Mouse (Mus musculus) testis, postnatal 14 days (tissue): ENCODE measurements around the gene Asphd1.

Experiments
- DNase-seq: peaks from one replicate; pipeline ENCODE4 v3.0.0; 2021; ENCODE audit warnings: low spot score

Gene Asphd1

DNA sequence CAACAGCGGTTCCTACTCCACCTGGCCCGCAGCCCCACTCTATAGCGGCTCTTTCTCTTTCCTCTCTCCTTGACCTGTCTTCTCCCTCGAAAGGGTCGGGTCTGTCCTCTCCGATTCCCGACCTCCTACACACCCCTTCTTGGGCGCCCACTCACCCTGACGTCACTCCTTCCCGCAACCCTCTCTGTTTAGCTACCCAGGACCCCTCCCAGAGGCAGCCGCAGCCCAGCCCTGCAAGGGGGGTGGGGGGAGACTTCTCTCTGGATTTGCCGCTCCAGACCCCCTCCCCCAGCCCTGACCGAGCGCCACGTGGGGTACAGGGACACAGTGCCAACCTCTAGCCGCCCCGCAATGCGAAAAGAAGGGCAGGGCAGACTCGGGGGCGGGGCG, at the start of gene Asphd1:
Gene Asphd1 (minus strand): TSS at position 180 of the 390 bp plus-strand sequence.
- no peak for DNase-seq

DNA sequence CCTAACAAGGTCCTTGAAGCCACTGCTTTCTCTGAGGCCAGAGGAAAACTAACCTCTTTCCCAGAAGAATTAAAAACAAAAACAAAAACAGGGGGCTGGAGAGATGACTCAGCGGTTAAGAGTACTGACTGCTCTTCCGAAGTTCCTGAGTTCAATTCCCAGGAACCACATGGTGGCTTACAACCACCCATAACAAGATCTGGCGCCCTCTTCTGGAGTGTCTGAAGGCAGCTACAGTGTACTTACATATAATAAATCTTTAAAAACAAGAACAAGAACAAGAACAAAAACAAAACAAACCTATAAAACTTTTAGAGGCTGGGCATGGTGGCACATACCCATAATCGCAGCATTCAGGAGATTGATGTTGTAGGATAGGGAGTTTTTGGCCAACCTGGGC, 47.1 kb upstream of the Asphd1 start:
- DNase-seq: no peak

- no peak for DNase-seq
Measured at GRCm38 (mm10) chr7:126988816-126989215, 39.4 kb upstream of the Asphd1 start.

DNA sequence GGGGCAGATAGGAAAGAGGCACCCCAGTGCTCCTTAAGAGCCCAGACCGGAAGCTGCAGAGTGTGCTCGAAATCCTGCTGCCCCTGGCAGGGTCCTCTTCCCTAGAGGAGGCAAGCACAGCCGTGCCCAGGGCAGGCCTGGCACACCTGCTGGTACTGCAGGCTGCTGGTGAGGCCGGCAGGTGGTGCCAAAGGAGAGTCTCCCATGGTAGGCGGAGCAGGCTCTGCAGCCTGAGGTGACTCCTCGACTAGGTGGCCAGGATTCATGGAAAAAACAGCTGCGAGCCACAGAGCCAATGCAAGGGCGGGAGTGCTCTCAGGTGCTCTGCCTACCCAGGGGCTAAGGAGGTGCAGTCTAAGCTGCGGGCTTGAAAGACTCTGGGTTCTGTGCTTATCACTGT, 36.9 kb upstream of the Asphd1 start:
- no peak for DNase-seq

GRCm38 (mm10) chr7:126984667-126985444, 35.5 kb upstream of the Asphd1 start:
- no peak for DNase-seq

- no peak for DNase-seq
Measured at GRCm38 (mm10) chr7:126983113-126983512, 33.7 kb upstream of the Asphd1 start.

DNA sequence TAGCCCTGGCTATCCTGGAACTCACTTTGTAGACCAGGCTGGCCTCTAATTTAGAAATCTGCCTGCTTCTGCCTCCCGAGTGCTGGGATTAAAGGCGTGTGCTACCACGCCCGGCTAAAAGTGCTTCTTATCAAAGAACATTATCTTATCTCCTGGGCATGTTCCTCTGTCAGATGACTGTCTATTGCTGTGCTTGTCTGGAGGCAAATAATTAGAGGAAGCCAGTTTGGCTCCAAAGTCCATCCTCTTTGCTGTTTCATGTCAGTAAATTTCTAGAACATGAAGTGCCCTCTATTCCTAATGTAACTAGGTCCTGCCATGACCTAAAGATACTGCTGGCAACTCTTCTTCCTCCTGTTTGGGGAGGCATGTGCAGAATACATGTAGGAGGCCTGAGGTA, 32.7 kb upstream of the Asphd1 start:
- DNase-seq: no peak

DNA sequence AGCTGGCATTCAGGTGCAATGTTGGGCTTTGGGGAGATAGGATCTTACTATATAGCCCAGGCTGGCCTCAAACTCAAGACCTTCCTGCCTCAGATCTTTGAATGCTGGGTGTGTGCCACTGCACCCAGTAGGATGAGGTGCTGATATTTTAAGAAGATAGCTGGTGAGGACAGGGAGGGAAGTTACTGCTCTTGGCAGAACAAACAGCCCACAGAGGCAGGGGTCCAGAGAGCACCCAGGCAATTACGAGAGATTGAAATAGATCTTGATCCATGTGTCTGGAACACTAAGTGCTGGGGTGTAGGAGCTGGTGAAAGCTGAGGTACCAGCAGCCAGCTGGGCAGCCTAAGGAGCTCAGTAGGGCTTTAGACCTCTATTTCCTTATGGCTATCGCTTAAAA, 32.2 kb upstream of the Asphd1 start:
- DNase-seq: no peak

- DNase-seq: no peak
Measured at GRCm38 (mm10) chr7:126978841-126979240, 29.5 kb upstream of the Asphd1 start.

- no peak for DNase-seq
Measured at GRCm38 (mm10) chr7:126976878-126977459, 27.6 kb upstream of the Asphd1 start.

DNA sequence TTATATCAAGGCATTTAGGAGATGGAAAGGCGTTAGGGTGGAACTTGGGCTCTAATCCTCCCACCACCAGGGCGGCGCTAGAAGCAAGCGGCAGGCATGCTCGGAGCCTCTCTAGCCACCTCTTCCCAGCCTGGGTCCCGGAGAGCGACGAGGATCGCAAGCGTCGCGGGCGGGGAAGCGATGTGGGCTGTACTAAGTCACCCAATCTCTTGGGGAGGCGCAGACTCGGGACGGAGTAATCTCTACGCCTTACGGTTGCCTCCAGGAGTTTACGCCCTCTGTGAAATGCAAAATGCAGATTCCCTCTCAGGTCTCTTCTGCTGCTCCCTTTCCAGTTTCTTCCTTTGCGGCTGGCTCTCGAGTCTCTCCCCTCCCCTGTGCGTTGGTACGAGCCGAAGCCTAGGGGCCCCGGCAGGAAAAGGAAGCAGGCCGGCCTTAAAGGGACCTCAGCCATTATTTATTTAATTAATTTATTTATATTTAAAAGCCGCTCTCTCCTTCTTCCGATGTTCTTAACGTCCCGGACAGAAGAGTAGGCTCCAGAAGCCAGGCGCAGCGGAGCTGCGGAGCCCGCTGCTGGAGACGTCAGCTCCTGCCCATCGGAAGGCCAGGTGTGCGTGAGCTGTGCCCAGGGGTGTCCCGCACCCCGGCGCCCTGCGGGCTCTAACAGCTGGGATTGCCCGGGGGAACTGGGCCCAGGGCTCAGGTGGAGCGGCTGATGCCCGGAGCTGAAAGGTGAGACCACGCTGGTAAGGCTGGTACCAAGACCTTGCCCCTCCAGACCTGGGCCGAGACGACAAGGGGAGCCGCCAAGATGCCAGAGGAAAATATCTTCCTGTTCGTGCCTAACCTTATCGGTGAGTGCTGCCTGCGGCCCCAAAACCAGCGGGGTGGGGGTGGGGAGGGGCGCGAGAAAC, 26.8 kb upstream of the Asphd1 start, which contains the start of gene Cdiptos:
Gene Cdiptos (minus strand): TSS at position 149 of the 917 bp plus-strand sequence.
- peak; percentile 93 for DNase-seq

DNA sequence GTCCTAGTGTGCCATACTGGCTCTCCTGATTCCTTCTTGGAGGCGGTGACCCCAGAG, 26.3 kb upstream of the Asphd1 start, which contains the start of gene Cdipt:
Gene Cdipt (plus strand): TSS at position 22 of the 57 bp plus-strand sequence.
- DNase-seq: no peak

GRCm38 (mm10) chr7:126975493-126975892, 26.1 kb upstream of the Asphd1 start:
- DNase-seq: peak; percentile 43

DNA sequence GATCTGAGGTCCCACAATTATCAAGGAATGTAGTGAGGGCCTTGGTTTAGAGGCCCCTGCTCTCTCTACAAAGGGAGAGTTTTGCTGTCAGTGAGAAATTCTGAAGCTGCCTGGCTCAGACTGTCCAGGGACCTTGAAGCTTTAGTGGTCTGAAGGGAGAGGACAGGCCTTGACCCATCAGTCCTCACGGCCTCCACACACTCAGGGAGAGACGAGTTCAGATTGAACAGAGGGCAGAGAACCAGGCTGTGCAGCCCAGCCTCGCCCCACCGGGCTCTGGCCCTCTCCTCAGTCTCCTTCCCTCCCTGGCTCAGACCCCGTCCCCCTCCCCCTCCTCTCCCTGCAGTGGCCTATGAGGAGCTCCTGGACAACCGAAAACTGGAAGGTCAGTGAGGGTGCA, 18.0 kb upstream of the Asphd1 start:
- DNase-seq: no peak

- no peak for DNase-seq
Measured at GRCm38 (mm10) chr7:126965568-126965967, 16.2 kb upstream of the Asphd1 start.

DNA sequence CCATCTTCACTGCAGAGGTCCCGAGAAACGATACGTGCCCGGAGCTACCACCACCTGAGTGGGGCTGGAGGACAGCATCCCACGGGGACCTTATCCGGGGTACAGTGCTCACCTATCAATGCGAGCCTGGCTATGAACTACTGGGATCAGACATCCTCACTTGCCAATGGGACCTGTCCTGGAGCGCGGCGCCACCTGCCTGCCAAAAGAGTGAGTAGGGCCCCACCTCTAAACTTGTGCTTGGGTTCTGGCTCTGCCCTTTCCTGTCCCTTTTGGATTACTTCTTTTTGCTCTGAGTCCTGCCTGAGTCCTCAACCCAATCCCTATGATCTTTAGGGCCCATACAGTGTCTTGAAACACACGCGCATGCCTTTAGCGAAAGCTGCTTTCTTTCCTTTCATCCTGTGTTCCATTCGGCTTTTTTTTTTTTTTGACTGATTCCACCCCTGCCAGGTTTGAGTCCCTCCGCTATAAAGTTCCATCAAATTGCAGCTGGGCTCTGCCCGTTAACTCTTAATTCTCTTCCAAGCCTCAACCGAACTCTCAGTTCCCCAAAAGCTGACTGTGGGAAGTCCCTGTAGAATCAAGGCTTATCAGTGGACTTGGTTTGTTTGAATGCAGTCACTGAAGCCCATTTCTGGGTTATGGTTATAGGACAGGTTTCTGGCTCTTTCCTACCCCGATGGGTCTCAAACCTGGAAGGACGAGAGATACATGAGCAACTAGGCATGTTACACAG, 14.3 kb upstream of the Asphd1 start:
- no peak for DNase-seq

- DNase-seq: no peak
Measured at GRCm38 (mm10) chr7:126961965-126962364, 12.6 kb upstream of the Asphd1 start.

DNA sequence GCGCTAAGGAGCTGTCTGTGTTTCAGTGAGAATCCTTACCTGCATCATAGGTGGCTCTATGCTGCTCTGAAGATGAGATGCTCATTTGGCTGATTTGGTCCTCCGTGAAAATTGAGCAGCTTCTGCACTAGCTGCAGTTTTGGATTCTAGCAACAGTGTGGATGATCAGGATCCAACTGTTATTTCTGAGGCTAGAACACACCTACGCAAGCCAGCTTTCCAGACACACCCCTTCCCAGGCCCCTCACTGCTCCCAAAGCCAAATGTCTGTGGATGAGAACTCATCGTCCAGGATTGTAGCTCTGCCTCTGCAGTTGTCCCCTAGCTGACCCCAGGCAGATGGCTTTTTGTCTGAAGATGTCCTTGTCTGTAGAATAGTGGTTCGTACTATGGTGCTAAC, 11.7 kb upstream of the Asphd1 start:
- no peak for DNase-seq

- no peak for DNase-seq
Measured at GRCm38 (mm10) chr7:126959780-126960179, 10.4 kb upstream of the Asphd1 start.

DNA sequence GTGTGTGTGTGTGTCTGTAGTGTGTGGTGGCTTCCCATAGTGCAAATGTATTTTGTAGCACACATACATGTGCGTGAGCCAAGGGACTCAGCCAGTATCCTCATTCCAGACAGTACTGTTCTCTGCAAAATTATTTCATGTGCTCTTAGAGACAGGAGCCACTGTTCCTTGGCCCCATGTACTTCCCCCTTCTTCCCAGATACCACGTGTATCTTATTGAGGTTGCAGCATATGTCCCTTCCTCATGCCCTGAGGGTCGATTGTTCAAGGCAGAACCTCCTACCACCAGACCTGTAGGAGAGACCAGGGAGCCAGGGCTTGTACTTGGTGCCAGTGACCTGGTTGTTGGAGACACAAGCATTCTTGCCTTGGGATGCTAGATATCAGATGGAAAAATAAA, 5.7 kb upstream of the Asphd1 start:
- no peak for DNase-seq

- no peak for DNase-seq
Measured at GRCm38 (mm10) chr7:126952646-126953045, 3.3 kb upstream of the Asphd1 start.

DNA sequence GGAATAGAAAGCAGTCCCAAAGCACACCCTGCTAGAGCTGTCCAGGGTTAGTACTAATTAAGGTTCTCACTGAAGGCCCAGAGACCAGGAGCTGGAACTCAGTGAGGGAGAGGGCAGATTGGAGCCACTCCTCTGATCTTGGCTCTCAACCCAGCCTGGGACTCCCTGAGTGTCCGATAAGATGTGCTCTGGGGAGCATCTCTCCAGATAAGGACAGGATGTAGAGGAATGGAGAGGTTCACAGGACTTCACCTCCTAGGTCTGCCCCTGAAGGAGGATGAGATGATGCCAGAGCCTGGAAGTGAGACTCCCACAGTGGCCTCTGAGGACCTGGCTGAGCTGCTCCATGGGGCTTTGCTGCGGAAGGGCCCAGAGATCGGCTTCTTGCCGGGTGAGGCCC, 2.4 kb upstream of the Asphd1 start:
- no peak for DNase-seq
